Mouse (Mus musculus) forebrain, postnatal 0 days (tissue): ENCODE results near the gene Phox2a. TPM values are rescaled to one million over a fixed set of nuclear protein-coding genes. Genes with fewer than 3 reads are reported as not detected.

Source experiments
- ATAC-seq: fragments of 200-750 bp; cut with Nextera tagmentation; 2 replicates; pipeline ENCODE4 v1.8.0; 2017; ENCODE audit warnings: mild to moderate bottlenecking, moderate library complexity
- DNase-seq: peaks from one replicate; pipeline ENCODE4 v3.0.0-alpha.2; 2015
- H3K27ac ChIP-seq: fragments of 300-500 bp; sonication (generic); 2 replicates; pipeline ENCODE4 v1.5.1; 2014; ENCODE audit warnings: low read depth, mild to moderate bottlenecking, antibody characterized with exemption, low read length, moderate library complexity, mixed read lengths
- H3K27me3 ChIP-seq: fragments of 300-500 bp; sonication (generic); 2 replicates; pipeline ENCODE4 v1.6.1; 2014; ENCODE audit warnings: mild to moderate bottlenecking, low read length, mixed read lengths; ENCODE audit not compliant: insufficient read depth
- H3K36me3 ChIP-seq: fragments of 300-500 bp; sonication (generic); 2 replicates; pipeline ENCODE4 v1.6.1; 2014; ENCODE audit warnings: mild to moderate bottlenecking, moderate library complexity; ENCODE audit not compliant: insufficient read depth
- H3K4me1 ChIP-seq: fragments of 300-500 bp; sonication (generic); 2 replicates; pipeline ENCODE4 v1.6.1; 2014; ENCODE audit warnings: antibody characterized with exemption; ENCODE audit not compliant: insufficient read depth
- H3K4me2 ChIP-seq: fragments of 300-500 bp; sonication (generic); 2 replicates; pipeline ENCODE4 v1.6.1; 2014; ENCODE audit warnings: low read depth, mild to moderate bottlenecking, moderate library complexity
- H3K4me3 ChIP-seq: fragments of 300-500 bp; sonication (generic); 2 replicates; pipeline ENCODE4 v1.5.1; 2014; ENCODE audit warnings: low read depth, low read length, mixed read lengths
- H3K9ac ChIP-seq: fragments of 300-500 bp; sonication (generic); 2 replicates; pipeline ENCODE4 v1.6.1; 2014; ENCODE audit warnings: mild to moderate bottlenecking
- H3K9me3 ChIP-seq: fragments of 300-500 bp; sonication (generic); 2 replicates; pipeline ENCODE4 v1.6.1; 2016; ENCODE audit warnings: low read length
- CTCF ChIP-seq: sonication (generic); IDR thresholded peaks from 2 replicates; pipeline ENCODE4 v1.5.1; 2016; ENCODE audit warnings: antibody characterized with exemption, control low read depth, low read depth
- WGBS: fragments of 180-500 bp; shearing (Covaris S2); extraction: QIAGEN DNeasy Blood & Tissue Kit; methylation state at CpG from one replicate; pipeline ENCODE4 v1.1.7; 2014; 5-methylcytosine and 5-hydroxymethylcytosine counted together
- polyA plus RNA-seq: library from polyadenylated mRNA; unstranded; fragments of >200 nt; fragmentation: Nextera tagmentation; extraction: Ambion mirVana; gene quantifications from 2 replicates; pipeline ENCODE4 v1.2.1, GENCODE M21; 2015
- total RNA-seq: library from RNA; depleted of rRNA; stranded (reverse); fragments of >200 nt; gene quantifications from 2 replicates; pipeline ENCODE4 v1.2.3, GENCODE M21; 2014

Phox2a gene
- total and polyA plus RNA-seq, 2 experiments from 2014 or later: not detected

GRCm38 (mm10) chr7:101837606-101838471 is 19.7 kb downstream of the Phox2a start, which contains the start of gene Inppl1:
TSS of gene Inppl1 (minus strand) at chr7:101838229.
- Histone ChIP-seq H3K4me2 (peak within 1 kb of the TSS; percentile 99), H3K27ac (peak within 1 kb of the TSS; percentile 17), H3K9me3 (no peaks in the 10 kb centered on the region), H3K36me3 (no peaks in the 10 kb centered on the region), H3K4me3 (peak within 1 kb of the TSS; percentile 50), H3K27me3 (no peaks in the 10 kb centered on the region; the same call in 1 of the 2 replicates), H3K4me1 (no peaks in the 10 kb centered on the region), H3K9ac (peak within 1 kb of the TSS; percentile 51)
- ATAC-seq: peak; percentile 75
- peak; percentile 31 for TF ChIP-seq CTCF
- peak; percentile 72 for DNase-seq
- WGBS: 2% methylated on average over 64 of the region's 64 CpGs

DNA sequence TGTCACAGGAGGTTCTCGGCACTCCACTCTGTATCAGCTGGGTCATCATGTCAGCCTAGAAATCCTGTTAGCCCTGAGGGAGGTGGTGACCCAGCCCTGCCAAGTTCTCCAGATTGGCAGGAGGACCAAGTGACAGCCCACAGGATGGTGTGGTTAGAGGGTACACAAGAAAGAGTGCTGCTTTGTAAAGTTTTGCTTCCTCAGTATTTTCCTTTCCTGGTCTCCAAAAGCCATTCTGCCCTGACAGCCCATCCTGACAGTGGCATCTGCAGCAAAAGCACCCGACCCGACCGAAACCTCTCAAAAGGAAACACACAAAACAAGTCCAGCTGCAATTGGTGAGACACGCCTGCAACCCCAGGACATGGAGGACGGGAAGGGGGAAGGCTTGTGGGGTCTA is 26.1 kb downstream of the Phox2a start:
- no peaks in the 10 kb centered on the region for H3K27me3 ChIP-seq
- H3K4me3 ChIP-seq: no peak overlapping the region
- WGBS: 87% methylated on average over 6 of the region's 6 CpGs
- no peaks in the 10 kb centered on the region for H3K36me3 ChIP-seq
- no peak for ATAC-seq
- TF ChIP-seq CTCF: no peak
- H3K9ac ChIP-seq: no peak overlapping the region
- DNase-seq: no peak
- no peaks in the 10 kb centered on the region for H3K9me3 ChIP-seq
- no peaks in the 10 kb centered on the region for H3K4me1 ChIP-seq
- no peak overlapping the region for H3K27ac ChIP-seq
- no peak overlapping the region for H3K4me2 ChIP-seq

DNA sequence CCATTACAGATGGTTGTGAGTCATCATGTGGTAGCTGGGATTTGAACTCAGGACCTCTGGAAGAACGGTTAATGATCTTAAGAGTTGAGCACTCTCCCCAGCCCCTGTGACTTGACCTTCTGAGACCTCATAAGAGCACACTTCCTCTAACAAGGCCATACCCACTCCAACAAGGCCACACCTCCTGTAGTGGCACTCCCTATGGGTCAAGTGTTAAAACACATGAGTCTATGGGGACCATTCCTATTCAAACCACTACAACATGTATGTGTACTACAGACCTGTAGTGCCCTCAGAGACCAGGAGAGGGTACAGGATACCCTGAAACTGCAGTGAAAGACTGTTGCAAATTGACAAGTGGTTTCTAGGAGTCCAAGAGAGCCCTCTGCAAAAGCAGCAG is 29.8 kb downstream of the Phox2a start:
- TF ChIP-seq CTCF: no peak
- no peaks in the 10 kb centered on the region for H3K27me3 ChIP-seq
- H3K4me1 ChIP-seq: no peaks in the 10 kb centered on the region
- H3K9me3 ChIP-seq: no peaks in the 10 kb centered on the region
- no peak overlapping the region for H3K9ac ChIP-seq
- DNase-seq (no peak), ATAC-seq (no peak)
- no peaks in the 10 kb centered on the region for H3K36me3 ChIP-seq
- H3K4me2 ChIP-seq: no peak overlapping the region
- no peak overlapping the region for H3K4me3 ChIP-seq
- WGBS: 100% methylated on average over 1 of the region's 1 CpGs
- no peak overlapping the region for H3K27ac ChIP-seq

GRCm38 (mm10) chr7:101851689-101852088 is 33.6 kb downstream of the Phox2a start:
- Histone ChIP-seq H3K9me3 (no peaks in the 10 kb centered on the region), H3K4me3 (no peak overlapping the region), H3K36me3 (no peaks in the 10 kb centered on the region), H3K27me3 (no peaks in the 10 kb centered on the region), H3K9ac (no peak overlapping the region), H3K4me2 (no peak overlapping the region), H3K27ac (no peak overlapping the region), H3K4me1 (no peaks in the 10 kb centered on the region)
- TF ChIP-seq CTCF: no peak
- no peak for ATAC-seq
- 83% methylated on average over 6 of the region's 6 CpGs for WGBS
- no peak for DNase-seq

- Histone ChIP-seq H3K4me1 (no peaks in the 10 kb centered on the region), H3K4me3 (no peak overlapping the region), H3K36me3 (no peaks in the 10 kb centered on the region), H3K27ac (no peak overlapping the region), H3K9me3 (no peaks in the 10 kb centered on the region), H3K9ac (no peak overlapping the region), H3K4me2 (no peak overlapping the region), H3K27me3 (no peaks in the 10 kb centered on the region)
- DNase-seq (no peak), ATAC-seq (no peak)
- no peak for TF ChIP-seq CTCF
- 83% methylated on average over 6 of the region's 6 CpGs for WGBS
Observed at GRCm38 (mm10) chr7:101852846-101853245, 34.7 kb downstream of the Phox2a start.

DNA sequence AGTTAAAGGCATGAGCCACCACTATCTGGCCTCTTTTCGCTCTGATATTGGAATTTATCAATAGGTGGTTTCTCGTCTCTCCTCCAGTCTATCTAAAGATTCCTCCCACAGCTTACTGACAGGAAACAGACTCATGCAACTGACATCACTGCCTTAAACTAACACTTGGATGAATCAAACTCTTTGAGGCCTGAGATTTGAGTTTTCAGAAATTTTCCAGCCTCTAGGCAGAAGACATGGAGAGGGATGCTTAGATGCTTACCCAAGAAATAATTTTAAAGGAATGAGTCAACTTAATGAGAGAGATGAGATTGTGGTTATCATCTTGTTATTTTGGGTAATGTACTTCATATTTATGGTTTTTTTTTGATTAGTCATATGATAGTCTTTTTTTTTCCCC is 35.7 kb downstream of the Phox2a start:
- no peak for DNase-seq
- Histone ChIP-seq H3K9ac (no peak overlapping the region), H3K4me1 (no peaks in the 10 kb centered on the region), H3K27ac (no peak overlapping the region), H3K4me2 (no peak overlapping the region), H3K4me3 (no peak overlapping the region), H3K27me3 (no peaks in the 10 kb centered on the region), H3K9me3 (no peaks in the 10 kb centered on the region), H3K36me3 (no peaks in the 10 kb centered on the region)
- no peak for ATAC-seq
- WGBS: 88% methylated on average over 2 of the region's 2 CpGs
- TF ChIP-seq CTCF: no peak

GRCm38 (mm10) chr7:101857094-101857493 is 39.0 kb downstream of the Phox2a start, which contains the start of gene Folr2:
TSS of gene Folr2 (minus strand) at chr7:101857194.
- DNase-seq (no peak), ATAC-seq (no peak)
- Histone ChIP-seq H3K4me1 (no peaks in the 10 kb centered on the region), H3K4me3 (no peak within 1 kb of the TSS), H3K27ac (no peak within 1 kb of the TSS), H3K9me3 (no peaks in the 10 kb centered on the region), H3K27me3 (no peaks in the 10 kb centered on the region), H3K9ac (no peak within 1 kb of the TSS), H3K36me3 (no peaks in the 10 kb centered on the region), H3K4me2 (no peak within 1 kb of the TSS)
- 90% methylated on average over 4 of the region's 4 CpGs for WGBS
- no peak for TF ChIP-seq CTCF
